Mouse (Mus musculus) bone marrow, adult 2 months (tissue): Measurements from ENCODE around the gene Pdlim3. TPM values are rescaled to one million over a fixed set of nuclear protein-coding genes. Genes with fewer than 3 reads are reported as not detected.

Experiments
- H3K27ac ChIP-seq: fragments of 200-500 bp; 2 replicates; pipeline ENCODE4 v1.5.1; 2012; ENCODE audit warnings: low read depth, mild to moderate bottlenecking, control low read depth, inconsistent platforms, low read length; ENCODE audit not compliant: control insufficient read depth, poor library complexity, insufficient read depth
- H3K4me1 ChIP-seq: fragments of 200-500 bp; 2 replicates; pipeline ENCODE4 v1.6.1; 2011; ENCODE audit warnings: low read length; ENCODE audit not compliant: control insufficient read depth, insufficient read depth
- H3K4me3 ChIP-seq: fragments of 200-500 bp; replicated peaks from 2 replicates; pipeline ENCODE3; 2011; ENCODE audit warnings: mild to moderate bottlenecking, low read depth, low read length, control low read depth; ENCODE audit not compliant: control insufficient read depth
- CTCF ChIP-seq: fragments of 200-500 bp; IDR thresholded peaks from 2 replicates; pipeline ENCODE4 v1.5.1; 2011; ENCODE audit warnings: low read length, control low read depth; ENCODE audit not compliant: control insufficient read depth, insufficient read depth
- POLR2A ChIP-seq: fragments of 200-500 bp; IDR thresholded peaks from 2 replicates; pipeline ENCODE4 v1.6.1; 2011; ENCODE audit warnings: low read depth, mild to moderate bottlenecking, control low read depth, low read length, borderline replicate concordance; ENCODE audit not compliant: control insufficient read depth
- WGBS: fragments of 180-500 bp; shearing (Covaris S2); methylation state at CpG from one replicate; pipeline ENCODE4 v1.1.7; 2018; 5-methylcytosine and 5-hydroxymethylcytosine counted together
- polyA plus RNA-seq: library from polyadenylated mRNA; stranded (reverse); fragments of >200 nt; gene quantifications from 2 replicates; pipeline ENCODE4 v1.2.4, GENCODE M21; 2011; ENCODE audit warnings: low replicate concordance; ENCODE audit not compliant: missing spikeins, insufficient read depth, insufficient read length

The Pdlim3 gene
- polyA plus RNA-seq, 1 experiment, result 3.0 TPM

DNA sequence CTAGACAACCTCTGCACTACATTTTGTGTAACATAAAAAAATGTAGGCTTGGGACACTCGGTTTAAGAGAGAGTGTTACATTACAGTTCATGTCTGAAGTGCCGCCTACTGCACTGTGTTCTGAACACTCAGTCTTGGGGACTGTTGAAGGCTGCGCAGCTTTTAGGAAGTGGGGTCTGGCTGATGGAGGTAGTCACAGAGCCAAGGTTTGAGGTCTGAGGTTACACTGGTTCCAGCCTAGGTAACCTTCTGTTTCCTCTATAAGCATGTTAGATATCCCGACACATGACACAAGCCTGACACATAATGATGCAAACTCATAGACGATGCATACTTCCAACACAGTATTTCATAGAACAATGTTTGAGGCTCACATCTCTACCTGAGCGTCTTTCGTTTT lies 4.5 kb downstream of the Pdlim3 start:
- Histone ChIP-seq H3K4me1 (no peaks in the 10 kb centered on the region), H3K27ac (no peak overlapping the region), H3K4me3 (no peak overlapping the region)
- WGBS, result 62% methylated on average over 7 of the region's 7 CpGs
- no peak for TF ChIP-seq CTCF
- TF ChIP-seq POLR2A, result no peak

DNA sequence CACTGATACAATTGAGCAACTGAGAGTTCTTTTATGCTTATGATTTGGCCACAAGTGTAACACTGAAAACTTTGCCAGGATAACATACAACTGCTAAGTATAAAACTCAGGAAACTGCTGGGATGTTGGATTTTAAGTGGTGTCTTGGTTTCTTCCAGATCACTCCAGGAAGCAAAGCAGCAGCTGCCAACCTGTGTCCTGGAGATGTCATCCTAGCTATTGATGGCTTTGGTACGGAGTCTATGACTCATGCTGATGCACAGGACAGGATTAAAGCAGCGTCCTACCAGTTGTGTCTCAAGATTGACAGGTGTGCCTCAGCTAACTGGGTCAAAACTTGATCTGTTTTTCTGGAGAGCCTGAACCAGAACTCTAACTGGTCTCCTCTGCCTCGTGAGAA lies 11.3 kb downstream of the Pdlim3 start:
- Histone ChIP-seq H3K27ac (no peak overlapping the region), H3K4me3 (no peak overlapping the region), H3K4me1 (peaks cover 1% of the 10 kb centered on the region; the same call in 1 of the 2 replicates)
- 75% methylated on average over 3 of the region's 3 CpGs for WGBS
- TF ChIP-seq CTCF, result no peak
- no peak for TF ChIP-seq POLR2A

DNA sequence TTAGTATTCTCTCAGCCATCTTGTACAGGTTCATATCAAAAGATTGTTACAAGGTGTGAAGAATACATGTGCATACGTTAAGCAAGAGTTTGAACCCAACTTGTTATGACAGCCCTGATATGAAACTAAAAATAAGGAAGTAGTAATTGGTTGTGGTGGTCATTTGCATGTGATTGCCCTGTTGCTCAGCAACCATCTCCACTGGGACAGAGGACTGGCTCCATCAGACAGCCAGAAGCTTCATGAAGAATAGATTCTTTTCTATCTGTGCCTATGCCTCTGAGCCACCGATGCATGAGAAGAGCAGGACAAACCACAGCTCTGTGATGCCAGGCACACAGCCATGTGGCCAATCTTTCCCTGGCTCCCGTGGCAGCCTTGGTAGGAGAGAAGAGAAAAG lies 14.5 kb downstream of the Pdlim3 start:
- WGBS, result 39% methylated on average over 3 of the region's 3 CpGs
- Histone ChIP-seq H3K4me1 (peaks cover 1% of the 10 kb centered on the region; the same call in 1 of the 2 replicates), H3K4me3 (no peak overlapping the region), H3K27ac (peak overlapping the region; percentile 87)
- TF ChIP-seq CTCF (no peak), POLR2A (no peak)

DNA sequence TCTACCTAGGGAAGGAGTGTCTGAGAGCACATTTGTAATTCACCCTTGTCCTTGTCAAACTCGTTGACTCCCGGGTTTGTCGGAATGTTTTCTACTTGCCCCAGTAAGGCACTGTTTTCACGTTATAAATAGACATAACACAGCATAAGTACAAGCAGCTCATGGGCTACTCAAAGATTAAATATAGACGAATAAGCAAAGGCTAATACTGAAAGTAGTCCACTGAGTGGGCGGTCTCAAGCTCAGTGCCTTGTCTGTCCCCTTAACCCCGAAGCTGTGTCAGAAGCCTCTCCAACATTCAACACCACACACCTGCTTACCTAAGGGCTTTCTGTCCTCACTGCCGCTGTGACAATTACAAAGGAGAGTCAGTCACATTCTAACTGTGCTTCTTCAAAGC lies 16.4 kb downstream of the Pdlim3 start:
- H3K27ac ChIP-seq, result no peak overlapping the region
- WGBS, result 80% methylated on average over 8 of the region's 8 CpGs
- peaks cover 1% of the 10 kb centered on the region; the same call in 1 of the 2 replicates for H3K4me1 ChIP-seq
- no peak overlapping the region for H3K4me3 ChIP-seq
- TF ChIP-seq CTCF, result no peak
- no peak for TF ChIP-seq POLR2A

DNA sequence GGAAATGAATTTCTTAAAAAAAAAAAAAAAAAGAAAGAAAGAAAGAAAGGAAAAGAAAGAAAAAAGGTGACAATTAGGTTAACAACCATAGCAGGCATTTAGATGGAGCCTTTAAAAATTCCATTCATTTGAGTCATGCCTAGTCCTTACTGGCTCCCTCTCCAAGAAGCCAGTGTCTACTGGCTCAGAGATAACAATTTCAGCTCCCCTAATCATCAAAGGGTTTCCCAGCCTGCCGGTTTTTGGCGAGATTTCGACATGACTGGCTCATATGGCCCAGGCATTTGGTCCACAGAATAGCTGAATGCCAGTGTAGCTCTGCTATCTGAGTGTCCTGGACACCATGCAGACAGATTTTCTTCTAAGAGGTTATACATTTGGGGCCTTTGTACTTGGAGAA lies 18.4 kb downstream of the Pdlim3 start:
- 69% methylated on average over 3 of the region's 3 CpGs for WGBS
- TF ChIP-seq POLR2A (no peak), CTCF (no peak)
- Histone ChIP-seq H3K4me1 (peaks cover 1% of the 10 kb centered on the region; the same call in 1 of the 2 replicates), H3K4me3 (no peak overlapping the region), H3K27ac (no peak overlapping the region)

DNA sequence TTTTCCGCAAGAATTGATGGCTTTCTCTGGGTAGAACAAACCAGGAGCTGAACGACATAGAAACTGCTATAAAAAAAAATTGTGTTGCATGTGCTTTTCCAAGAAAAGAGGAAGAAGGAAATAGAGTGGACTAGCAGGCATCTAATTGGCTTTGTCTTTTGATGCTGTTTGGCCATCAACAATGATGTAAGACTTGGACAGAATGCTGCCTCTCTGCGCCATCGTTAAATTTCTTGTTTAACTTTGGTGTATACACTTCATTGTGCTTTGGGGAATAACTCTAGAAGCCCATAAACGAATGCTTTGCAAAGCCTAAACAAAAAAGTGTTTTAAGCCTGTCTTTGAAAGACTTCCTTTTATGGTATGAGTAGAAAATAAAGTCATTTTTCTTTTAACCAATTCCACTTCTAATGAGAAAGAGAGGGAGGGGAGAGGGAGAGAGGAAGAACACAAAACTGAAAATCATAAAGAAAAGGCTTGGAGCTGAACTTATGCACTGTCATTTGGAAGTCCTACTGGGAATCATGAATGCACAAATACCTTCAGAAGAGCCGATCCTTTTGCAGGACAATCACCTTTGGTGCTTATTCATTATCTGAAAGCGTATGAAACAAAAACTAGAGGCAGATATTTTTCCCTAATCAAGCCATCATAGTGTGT lies 20.5 kb downstream of the Pdlim3 start:
- no peak overlapping the region for H3K4me3 ChIP-seq
- H3K27ac ChIP-seq, result no peak overlapping the region
- no peaks in the 10 kb centered on the region for H3K4me1 ChIP-seq
- 66% methylated on average over 7 of the region's 7 CpGs for WGBS
- TF ChIP-seq CTCF (no peak), POLR2A (no peak)

DNA sequence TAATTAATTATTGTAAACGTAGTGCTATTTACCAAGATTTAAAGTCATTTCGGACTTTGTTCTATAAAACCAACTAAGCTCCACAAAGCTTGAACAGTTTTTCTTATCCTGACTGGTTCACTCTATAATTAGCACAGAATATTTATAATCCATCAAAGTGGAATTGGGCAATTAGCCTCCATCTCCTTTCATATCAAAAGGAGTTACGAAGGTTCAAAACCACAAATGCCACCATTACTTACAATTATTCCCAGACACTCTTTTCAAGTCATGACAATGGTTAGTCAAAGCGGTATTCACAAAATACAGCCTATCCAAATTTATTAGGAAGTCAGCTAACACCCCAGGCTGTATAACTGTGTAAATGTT lies 21.0 kb downstream of the Pdlim3 start:
- Histone ChIP-seq H3K4me3 (no peak overlapping the region), H3K27ac (no peak overlapping the region), H3K4me1 (no peaks in the 10 kb centered on the region)
- WGBS, result 76% methylated on average over 4 of the region's 4 CpGs
- TF ChIP-seq CTCF (no peak), POLR2A (no peak)

DNA sequence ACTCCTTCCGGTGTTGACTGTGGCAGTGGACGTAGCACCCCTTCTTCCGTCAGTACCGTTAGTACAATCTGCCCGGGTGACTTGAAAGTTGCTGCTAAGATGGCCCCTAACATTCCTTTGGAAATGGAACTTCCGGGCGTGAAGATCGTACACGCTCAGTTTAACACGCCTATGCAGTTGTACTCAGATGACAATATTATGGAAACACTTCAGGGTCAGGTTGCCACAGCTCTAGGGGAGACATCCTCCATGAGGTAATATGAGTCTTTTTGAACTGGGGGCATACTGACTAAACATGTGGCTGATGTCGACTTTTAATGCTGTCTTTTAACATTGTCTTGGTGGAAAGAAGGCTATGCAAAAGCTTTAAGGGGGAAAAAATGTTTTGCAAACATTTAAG lies 28.4 kb downstream of the Pdlim3 start:
- Histone ChIP-seq H3K4me3 (no peak overlapping the region), H3K27ac (no peak overlapping the region), H3K4me1 (no peaks in the 10 kb centered on the region)
- 88% methylated on average over 11 of the region's 11 CpGs for WGBS
- TF ChIP-seq POLR2A (no peak), CTCF (no peak)

DNA sequence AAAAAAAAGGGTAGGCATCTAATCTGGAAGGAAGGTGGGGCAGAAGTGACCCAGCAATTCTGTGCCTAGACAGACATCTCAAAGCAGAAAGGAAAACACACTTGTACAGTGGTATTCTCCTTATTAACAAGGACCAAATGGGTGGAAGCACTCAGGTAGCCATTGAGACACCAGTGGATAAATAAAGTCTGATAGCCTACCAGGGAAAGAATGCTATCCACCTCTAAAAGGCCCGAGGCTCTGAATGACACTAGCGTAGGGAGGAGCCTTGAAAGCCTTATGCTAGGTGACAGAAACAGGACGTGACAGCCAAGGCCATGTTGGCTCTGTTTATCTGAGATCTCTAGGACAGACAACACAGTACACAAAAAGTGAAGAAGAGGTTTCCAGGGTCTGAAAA lies 31.2 kb downstream of the Pdlim3 start:
- WGBS, result 77% methylated on average over 3 of the region's 3 CpGs
- Histone ChIP-seq H3K27ac (no peak overlapping the region), H3K4me1 (no peaks in the 10 kb centered on the region), H3K4me3 (no peak overlapping the region)
- TF ChIP-seq POLR2A (no peak), CTCF (no peak)
